Comparison of ENCODE assay signal across 10 mouse cellular contexts in the genomic region with DNA sequence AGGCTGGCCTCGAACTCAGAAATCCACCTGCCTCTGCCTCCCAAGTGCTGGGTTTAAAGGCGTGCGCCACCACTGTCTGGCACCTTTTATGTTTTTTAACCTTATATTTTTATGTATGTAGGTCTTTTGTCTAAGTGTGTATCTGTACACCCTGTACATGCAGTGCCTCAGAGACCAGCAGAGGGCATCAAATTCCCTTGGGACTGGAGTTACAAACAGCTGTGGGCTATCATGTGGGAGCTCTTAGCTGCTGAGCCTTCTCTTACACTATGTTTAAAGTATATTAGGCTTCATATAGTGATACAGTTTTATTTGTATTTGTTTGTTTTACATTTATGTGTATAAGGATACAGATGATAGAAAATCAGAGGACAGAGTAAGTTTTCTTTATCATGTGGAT. TPM values are rescaled to one million over a fixed set of nuclear protein-coding genes. Genes with fewer than 3 reads are reported as not detected.
DNase-seq lines count a peak whose midpoint lies in the region; ATAC-seq lines count a peak whose summit lies in the region.
"Had no signal": no experiment of that assay in that cellular context is flagged by ENCODE, and none has a peak within 500 bp of the region (broad histone marks: within the 10 kb centered on the region; RNA-seq: fewer than 3 reads in every experiment).

No protein-coding gene starts in this region.

- peak; percentile 44 for DNase-seq in forebrain, embryonic 14.5 days (ENCODE audit: low spot score)
- peak; percentile 71 for DNase-seq in midbrain, embryonic 14.5 days
- peak; percentile 39 for DNase-seq in embryonic facial prominence, embryonic 14.5 days (ENCODE audit: low spot score)
- DNase-seq in splenic B cell, adult 2 months (ENCODE audit: low read depth, low spot score), result peak; percentile 73
- no peak for DNase-seq in layer of hippocampus, postnatal 14 days (ENCODE audit: low spot score in 2 of 2)
- no peak for DNase-seq in ovary, postnatal 14 days (ENCODE audit: low spot score)

- 88% methylated on average over 3 of the region's 3 CpGs for WGBS in forebrain, embryonic 14.5 days
- 89% methylated on average over 3 of the region's 3 CpGs for WGBS in forebrain, embryonic 13.5 days
- 97% methylated on average over 3 of the region's 3 CpGs for WGBS in midbrain, embryonic 14.5 days
- 93% methylated on average over 3 of the region's 3 CpGs for WGBS in midbrain, embryonic 13.5 days
- WGBS in embryonic facial prominence, embryonic 14.5 days, result 94% methylated on average over 3 of the region's 3 CpGs

- H3K27me3 ChIP-seq in forebrain, embryonic 14.5 days (replicated peaks; ENCODE audit: control insufficient read depth, insufficient read depth, low read length), result no peaks in the 10 kb centered on the region
- no peaks in the 10 kb centered on the region for H3K27me3 ChIP-seq in forebrain, embryonic 13.5 days
- H3K27me3 ChIP-seq in midbrain, embryonic 14.5 days (ENCODE audit: control insufficient read depth, insufficient read depth, low read length), result no peaks in the 10 kb centered on the region
- H3K27me3 ChIP-seq in midbrain, embryonic 13.5 days, result no peaks in the 10 kb centered on the region
- no peaks in the 10 kb centered on the region for H3K27me3 ChIP-seq in embryonic facial prominence, embryonic 14.5 days (replicated peaks; ENCODE audit: control insufficient read depth, insufficient read depth, low read length)
- H3K27me3 ChIP-seq in splenic B cell, adult 2 months (ENCODE audit: control insufficient read depth, insufficient read depth, low read length, poor library complexity, severe bottlenecking), result no peaks in the 10 kb centered on the region
- H3K27me3 ChIP-seq: forebrain, embryonic 12.5 days had no signal

- no peaks in the 10 kb centered on the region for H3K4me1 ChIP-seq in forebrain, embryonic 14.5 days (ENCODE audit: control insufficient read depth, insufficient read depth, low read length)
- H3K4me1 ChIP-seq in forebrain, embryonic 13.5 days, result no peaks in the 10 kb centered on the region
- H3K4me1 ChIP-seq in midbrain, embryonic 14.5 days (ENCODE audit: control insufficient read depth, insufficient read depth, low read length), result no peaks in the 10 kb centered on the region
- no peaks in the 10 kb centered on the region for H3K4me1 ChIP-seq in midbrain, embryonic 13.5 days (replicated peaks)
- no peaks in the 10 kb centered on the region for H3K4me1 ChIP-seq in embryonic facial prominence, embryonic 14.5 days (ENCODE audit: control insufficient read depth, insufficient read depth, low read length)
- H3K4me1 ChIP-seq: forebrain, embryonic 12.5 days had no signal

- no peaks in the 10 kb centered on the region for H3K9me3 ChIP-seq in forebrain, embryonic 14.5 days (replicated peaks; ENCODE audit: control insufficient read depth, low read length)
- no peaks in the 10 kb centered on the region for H3K9me3 ChIP-seq in forebrain, embryonic 13.5 days (replicated peaks)
- H3K9me3 ChIP-seq in midbrain, embryonic 14.5 days (ENCODE audit: control insufficient read depth, low read length), result no peaks in the 10 kb centered on the region
- H3K9me3 ChIP-seq in midbrain, embryonic 13.5 days, result no peaks in the 10 kb centered on the region
- H3K9me3 ChIP-seq in embryonic facial prominence, embryonic 14.5 days (ENCODE audit: control insufficient read depth, low read length), result no peaks in the 10 kb centered on the region
- H3K9me3 ChIP-seq: forebrain, embryonic 12.5 days had no signal

- H3K36me3 ChIP-seq in forebrain, embryonic 14.5 days (ENCODE audit: control insufficient read depth, insufficient read depth, low read length), result peaks cover 88% of the 10 kb centered on the region
- peaks cover 90% of the 10 kb centered on the region for H3K36me3 ChIP-seq in forebrain, embryonic 13.5 days (ENCODE audit: poor library complexity, severe bottlenecking)
- peaks cover 83% of the 10 kb centered on the region for H3K36me3 ChIP-seq in midbrain, embryonic 14.5 days (ENCODE audit: control insufficient read depth, insufficient read depth, low read length)
- H3K36me3 ChIP-seq in midbrain, embryonic 13.5 days, result peaks cover 86% of the 10 kb centered on the region
- peaks cover 82% of the 10 kb centered on the region for H3K36me3 ChIP-seq in embryonic facial prominence, embryonic 14.5 days (ENCODE audit: control insufficient read depth, insufficient read depth, low read length)
- H3K36me3 ChIP-seq in splenic B cell, adult 2 months (ENCODE audit: control insufficient read depth, insufficient read depth, low read length, poor library complexity, severe bottlenecking), result peaks cover 3% of the 10 kb centered on the region

- H3K9ac ChIP-seq in forebrain, embryonic 14.5 days (ENCODE audit: low read length), result no peak overlapping the region
- no peak overlapping the region for H3K9ac ChIP-seq in forebrain, embryonic 13.5 days
- H3K9ac ChIP-seq in midbrain, embryonic 14.5 days (replicated peaks; ENCODE audit: low read length), result no peak overlapping the region
- H3K9ac ChIP-seq in midbrain, embryonic 13.5 days (replicated peaks), result no peak overlapping the region
- no peak overlapping the region for H3K9ac ChIP-seq in embryonic facial prominence, embryonic 14.5 days (ENCODE audit: low read depth, low read length)
- H3K9ac ChIP-seq: forebrain, embryonic 12.5 days had no signal

- H3K27ac ChIP-seq in forebrain, embryonic 14.5 days (ENCODE audit: low read depth, low read length), result no peak overlapping the region
- no peak overlapping the region for H3K27ac ChIP-seq in forebrain, embryonic 13.5 days
- no peak overlapping the region for H3K27ac ChIP-seq in midbrain, embryonic 14.5 days (replicated peaks; ENCODE audit: low read depth, low read length)
- no peak overlapping the region for H3K27ac ChIP-seq in midbrain, embryonic 13.5 days
- H3K27ac ChIP-seq in embryonic facial prominence, embryonic 14.5 days (replicated peaks; ENCODE audit: low read depth, low read length), result no peak overlapping the region
- H3K27ac ChIP-seq: forebrain, embryonic 12.5 days had no signal

- 0 out of 2 replicates have a peak, but pooled peaks have one; percentile 34 for ATAC-seq in forebrain, embryonic 14.5 days
- no peak for ATAC-seq in forebrain, embryonic 13.5 days
- ATAC-seq in midbrain, embryonic 14.5 days (ENCODE audit: low FRiP score, low TSS enrichment), result no peak
- ATAC-seq in midbrain, embryonic 13.5 days, result no peak
- no peak for ATAC-seq in embryonic facial prominence, embryonic 14.5 days (ENCODE audit: low read depth)

- H3K4me3 ChIP-seq in forebrain, embryonic 14.5 days (ENCODE audit: low read depth, low read length), result no peak overlapping the region
- H3K4me3 ChIP-seq in forebrain, embryonic 13.5 days, result no peak overlapping the region
- no peak overlapping the region for H3K4me3 ChIP-seq in midbrain, embryonic 14.5 days (replicated peaks; ENCODE audit: low read depth, low read length)
- no peak overlapping the region for H3K4me3 ChIP-seq in midbrain, embryonic 13.5 days (replicated peaks)
- no peak overlapping the region for H3K4me3 ChIP-seq in embryonic facial prominence, embryonic 14.5 days (ENCODE audit: low read depth, low read length)
- H3K4me3 ChIP-seq: forebrain, embryonic 12.5 days; myocyte had no signal

- H3K4me2 ChIP-seq in forebrain, embryonic 14.5 days (ENCODE audit: low read length), result no peak overlapping the region
- H3K4me2 ChIP-seq in forebrain, embryonic 13.5 days, result no peak overlapping the region
- no peak overlapping the region for H3K4me2 ChIP-seq in midbrain, embryonic 14.5 days (ENCODE audit: low read length)
- no peak overlapping the region for H3K4me2 ChIP-seq in midbrain, embryonic 13.5 days (replicated peaks)
- no peak overlapping the region for H3K4me2 ChIP-seq in embryonic facial prominence, embryonic 14.5 days (ENCODE audit: low read depth, low read length)
- H3K4me2 ChIP-seq: forebrain, embryonic 12.5 days had no signal

RNA-seq across cellular contexts. Expression of a gene that starts 45.6 kb away (rescaled TPM):
- polyA plus RNA-seq in forebrain, embryonic 14.5 days (2014; fragmentation: Nextera tagmentation; extraction: Ambion mirVana), result 2.4 and 3.3 TPM in 2 replicates
- polyA plus RNA-seq in forebrain, embryonic 13.5 days (2015; fragmentation: Nextera tagmentation; extraction: Ambion mirVana), result 1.1 and 1.8 TPM in 2 replicates
- 5.1 and 5.6 TPM in 2 replicates for polyA plus RNA-seq in midbrain, embryonic 14.5 days (2014; fragmentation: Nextera tagmentation; extraction: Ambion mirVana)
- polyA plus RNA-seq in midbrain, embryonic 13.5 days (2015; fragmentation: Nextera tagmentation; extraction: Ambion mirVana), result 2.2 and 2.7 TPM in 2 replicates
- 0.98 and 1.1 TPM in 2 replicates for polyA plus RNA-seq in embryonic facial prominence, embryonic 14.5 days (2014; fragmentation: Nextera tagmentation; extraction: Ambion mirVana)
- total RNA-seq in layer of hippocampus, postnatal 14 days (2021), result 10 to 100 TPM; 34.0 to 34.6 TPM

RNA-seq across cellular contexts. Expression of a gene that starts 54.7 kb away (rescaled TPM):
- polyA plus RNA-seq in forebrain, embryonic 14.5 days (2014; fragmentation: Nextera tagmentation; extraction: Ambion mirVana), result 15.5 and 19.5 TPM in 2 replicates
- polyA plus RNA-seq in forebrain, embryonic 13.5 days (2015; fragmentation: Nextera tagmentation; extraction: Ambion mirVana), result 24.6 and 27.6 TPM in 2 replicates
- 17.6 and 26.6 TPM in 2 replicates for polyA plus RNA-seq in midbrain, embryonic 14.5 days (2014; fragmentation: Nextera tagmentation; extraction: Ambion mirVana)
- 28.1 and 29.6 TPM in 2 replicates for polyA plus RNA-seq in midbrain, embryonic 13.5 days (2015; fragmentation: Nextera tagmentation; extraction: Ambion mirVana)
- 25.4 and 31.3 TPM in 2 replicates for polyA plus RNA-seq in embryonic facial prominence, embryonic 14.5 days (2014; fragmentation: Nextera tagmentation; extraction: Ambion mirVana)
- total RNA-seq in layer of hippocampus, postnatal 14 days (2021), result 10 to 100 TPM; 42.4 to 44.2 TPM

Comparison
In these comparisons a context has a peak if more than half of its experiments do, and no peak if none do; other contexts are left out.
1. DNase-seq: peak in forebrain, embryonic 14.5 days (single experiment), midbrain, embryonic 14.5 days (single experiment), embryonic facial prominence, embryonic 14.5 days (single experiment) and splenic B cell, adult 2 months (single experiment); none in layer of hippocampus, postnatal 14 days (0 of 2) and ovary, postnatal 14 days (single experiment).